In genomic region chr4:26345741-26346442, GRCm38 (mm10) we compare ENCODE assay signal across 8 mouse cellular contexts. TPM values are rescaled to one million over a fixed set of nuclear protein-coding genes. Genes with fewer than 3 reads are reported as not detected.
A peak's percentile ranks its signal among the peaks of the same experiment; 100 is the strongest.
DNase-seq lines count a peak whose midpoint lies in the region; ATAC-seq and TF ChIP-seq lines count a peak whose summit lies in the region.

No protein-coding gene starts in this region.

- TF ChIP-seq POLR2A in olfactory bulb, adult 2 months (IDR thresholded peaks at IDR 0.05; ENCODE audit: insufficient read depth, low read depth, low read length) = no peak

- H3K27me3 ChIP-seq in heart, embryonic 14.5 days (ENCODE audit: control insufficient read depth, insufficient read depth, low read length) = no peaks in the 10 kb centered on the region
- no peaks in the 10 kb centered on the region for H3K27me3 ChIP-seq in limb, embryonic 15.5 days

- no peak for ATAC-seq in heart, embryonic 14.5 days (ENCODE audit: insufficient number of reproducible peaks, insufficient read depth, low FRiP score, low read depth)
- ATAC-seq in limb, embryonic 15.5 days (ENCODE audit: insufficient number of reproducible peaks, low FRiP score, low TSS enrichment, low read depth) = no peak

- H3K4me3 ChIP-seq in heart, embryonic 14.5 days (ENCODE audit: control insufficient read depth in 1 of 2, insufficient read depth in 1 of 2, low read depth in 1 of 2, low read length in 2 of 2) = peak overlapping the region; percentile 76 to 94
- peak overlapping the region; percentile 78 for H3K4me3 ChIP-seq in limb, embryonic 15.5 days
- peak overlapping the region; percentile 99 for H3K4me3 ChIP-seq in olfactory bulb, adult 2 months (ENCODE audit: insufficient read depth, low read depth, low read length)

- peaks cover 0 to 4% of the 10 kb centered on the region in 2 experiments; a peak in 1 of 4 replicates for H3K4me1 ChIP-seq in heart, embryonic 14.5 days (ENCODE audit: control insufficient read depth in 2 of 2, insufficient read depth in 2 of 2, low read length in 2 of 2)
- no peaks in the 10 kb centered on the region for H3K4me1 ChIP-seq in limb, embryonic 15.5 days
- H3K4me1 ChIP-seq in olfactory bulb, adult 2 months (ENCODE audit: control insufficient read depth, insufficient read depth, low read length) = no peaks in the 10 kb centered on the region

- H3K4me2 ChIP-seq in heart, embryonic 14.5 days (ENCODE audit: low read length) = peak overlapping the region; percentile 62
- H3K4me2 ChIP-seq in limb, embryonic 15.5 days = peak overlapping the region; percentile 51

- no peak for TF ChIP-seq CTCF in olfactory bulb, adult 2 months (IDR thresholded peaks at IDR 0.05; ENCODE audit: insufficient read depth, low read depth, low read length)

- DNase-seq in adrenal gland, postnatal 10 days = peak; percentile 8
- DNase-seq in adrenal gland, adult 8-10 months = no peak
- peak; percentile 12 for DNase-seq in thymus, postnatal 4 days
- DNase-seq in thymus, postnatal 36 days = no peak
- no peak for DNase-seq in urinary bladder, postnatal 14 days (ENCODE audit: low spot score)

- no peaks in the 10 kb centered on the region for H3K9me3 ChIP-seq in heart, embryonic 14.5 days (ENCODE audit: control insufficient read depth, low read length)
- no peaks in the 10 kb centered on the region for H3K9me3 ChIP-seq in limb, embryonic 15.5 days

- peak overlapping the region; percentile 81 for H3K9ac ChIP-seq in heart, embryonic 14.5 days (ENCODE audit: low read length)
- H3K9ac ChIP-seq in limb, embryonic 15.5 days = peak overlapping the region; percentile 82

- H3K36me3 ChIP-seq in heart, embryonic 14.5 days (ENCODE audit: control insufficient read depth, insufficient read depth, low read length) = no peaks in the 10 kb centered on the region
- H3K36me3 ChIP-seq in limb, embryonic 15.5 days = no peaks in the 10 kb centered on the region

- peak overlapping the region; percentile 83 to 89 for H3K27ac ChIP-seq in heart, embryonic 14.5 days (replicated peaks in 1 of 2; ENCODE audit: control insufficient read depth in 1 of 2, insufficient read depth in 1 of 2, low read depth in 2 of 2, low read length in 2 of 2)
- H3K27ac ChIP-seq in limb, embryonic 15.5 days = peak overlapping the region; percentile 86
- peak overlapping the region; percentile 53 for H3K27ac ChIP-seq in olfactory bulb, adult 2 months (ENCODE audit: insufficient read depth, low read depth, low read length)

- WGBS in heart, embryonic 14.5 days = 3% methylated on average over 16 of the region's 16 CpGs
- WGBS in limb, embryonic 15.5 days = 4% methylated on average over 16 of the region's 16 CpGs
- 4% methylated on average over 16 of the region's 16 CpGs for WGBS in olfactory bulb, adult 2 months

RNA-seq across cellular contexts. Expression of gene Manea, which starts 0.8 kb away (rescaled TPM):
- 10 to 100 TPM; 23.0 to 24.9 TPM for total RNA-seq in adrenal gland, postnatal 10 days (2021)
- 10 to 100 TPM; 23.1 to 26.6 (median 24.8) TPM for total RNA-seq in adrenal gland, adult 8-10 months (2022)
- polyA plus RNA-seq in heart, embryonic 14.5 days (2014; fragmentation: Nextera tagmentation; extraction: Ambion mirVana) = 16.3 and 18.3 TPM in 2 replicates
- 10.1 and 11.8 TPM in 2 replicates for polyA plus RNA-seq in limb, embryonic 15.5 days (2015; fragmentation: Nextera tagmentation; extraction: Ambion mirVana)
- polyA plus RNA-seq in olfactory bulb, adult 2 months (2012; ENCODE audit: insufficient read depth, insufficient read length, low replicate concordance, missing spikeins) = not detected in 2 replicates

Comparison
In these comparisons a context has a peak if more than half of its experiments do, and no peak if none do; other contexts are left out.
1. DNase-seq: peak in adrenal gland, postnatal 10 days (single experiment) and thymus, postnatal 4 days (single experiment); none in adrenal gland, adult 8-10 months (single experiment), thymus, postnatal 36 days (0 of 2) and urinary bladder, postnatal 14 days (single experiment).
2. Peak in every context shown above with its lines, with median percentiles within 50 percentile points of each other: H3K27ac ChIP-seq and H3K4me3 ChIP-seq.